Mouse (Mus musculus) thymus, postnatal 4 days (tissue): ENCODE measurements at regions not wholly inside any gene's neighbourhood (a gene's known extent, or its start where the extent isn't known, plus 50 kb on each side); places are given as distances from the start of the nearest gene placed in this dataset.

ENCODE experiments used
- DNase-seq: peaks from one replicate; pipeline ENCODE4 v3.0.0; 2021

GRCm38 (mm10) chr2:172779096-172779495, 161.0 kb downstream of the Bmp7 start:
- DNase-seq, result no peak

DNA sequence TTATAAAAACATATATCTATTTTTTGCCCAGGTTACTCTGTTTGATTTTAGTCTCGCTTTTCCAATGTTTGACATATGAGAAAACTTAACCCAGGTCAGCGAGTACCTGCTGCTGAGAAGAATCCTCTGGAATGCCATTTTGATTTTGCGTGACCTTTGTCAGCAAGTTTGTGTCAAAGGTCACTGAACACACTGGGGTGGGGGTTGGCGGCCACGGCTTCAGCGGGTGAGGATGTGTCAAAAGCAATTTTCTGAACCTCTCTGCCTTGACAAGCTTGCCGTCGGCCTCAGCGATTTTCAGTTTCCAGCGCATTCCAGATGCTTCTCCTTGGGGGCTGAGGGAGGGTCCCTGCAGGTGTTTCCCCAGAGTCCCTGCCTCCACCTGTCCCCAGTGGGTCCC, 157.4 kb downstream of the Bmp7 start:
- no peak for DNase-seq

DNA sequence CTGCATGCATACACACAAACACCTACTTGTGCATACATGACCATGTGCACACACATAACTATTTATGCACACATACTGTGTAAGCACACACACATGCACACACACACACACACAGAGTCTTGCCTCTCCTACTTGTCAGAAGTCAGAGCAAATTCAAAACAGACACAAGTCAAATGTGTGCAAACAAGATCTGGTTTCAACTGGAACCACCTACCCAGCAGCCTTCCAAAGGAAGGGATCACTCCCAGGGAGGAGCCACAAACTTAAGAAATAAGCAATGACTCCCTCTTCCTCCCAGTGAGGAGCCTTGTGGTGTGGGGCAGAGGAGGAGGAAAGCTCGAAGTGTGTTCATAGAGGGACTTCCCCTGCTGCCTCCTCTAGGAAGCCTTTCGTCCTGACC, 153.8 kb downstream of the Bmp7 start:
- DNase-seq, result no peak

DNA sequence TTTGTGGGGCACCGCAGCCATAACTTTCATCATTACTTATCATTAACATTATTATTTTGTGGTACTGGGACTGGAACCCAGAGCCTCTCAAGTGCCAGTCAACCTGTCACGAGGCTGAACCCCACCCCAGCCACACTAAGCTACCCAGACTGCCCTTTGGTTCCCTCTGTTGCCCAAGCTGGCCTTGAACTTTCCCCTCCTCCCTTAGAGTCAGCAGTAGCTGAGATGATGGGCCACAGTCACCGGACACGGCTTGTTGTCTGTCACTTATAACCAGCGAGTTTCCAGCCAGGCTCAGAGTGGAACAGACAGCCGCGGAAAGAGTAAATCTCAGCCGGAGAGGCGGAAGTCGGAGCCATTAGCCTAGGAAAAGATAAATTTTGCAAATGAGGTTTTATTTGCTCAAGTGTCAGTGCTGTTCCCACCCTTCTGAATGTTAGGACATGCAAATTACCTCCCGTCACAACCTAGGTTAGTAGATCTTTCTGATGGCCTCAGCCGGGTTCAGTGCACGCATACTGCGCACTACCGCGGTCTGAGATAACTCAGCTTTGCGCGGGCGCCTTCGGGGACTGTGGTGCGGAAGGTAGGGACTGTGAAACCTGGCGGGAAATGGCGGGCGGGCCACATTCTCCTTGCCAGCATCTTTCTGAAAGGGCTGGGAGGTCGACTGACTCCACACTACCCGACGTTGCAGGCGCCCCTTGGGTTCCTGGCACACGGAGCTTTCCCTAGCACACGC, 152.7 kb downstream of the Bmp7 start:
- no peak for DNase-seq

GRCm38 (mm10) chr2:172789260-172789659, 150.9 kb downstream of the Bmp7 start:
- no peak for DNase-seq

DNA sequence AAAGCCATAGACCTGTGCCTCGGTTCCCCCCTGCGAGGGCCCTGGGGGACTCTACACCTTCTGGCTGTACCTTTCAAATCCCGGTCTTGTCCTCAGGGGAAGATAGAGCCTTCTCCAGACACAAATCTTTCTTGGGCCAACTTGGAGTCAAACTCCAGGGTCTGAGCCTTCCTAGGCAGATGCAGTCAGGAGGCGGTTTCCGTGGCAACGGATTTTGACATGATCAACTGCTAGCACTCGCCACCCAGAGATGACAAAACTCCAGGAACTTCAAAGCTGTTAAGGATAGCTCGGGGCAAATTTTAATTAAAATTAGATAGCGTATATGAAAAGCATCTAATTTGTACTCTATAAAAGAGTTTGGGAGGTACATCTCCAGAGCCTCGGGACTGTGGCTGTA, 147.6 kb downstream of the Bmp7 start:
- DNase-seq, result peak; percentile 32

- peak; percentile 54 for DNase-seq
These were observed 146.1 kb downstream of the Bmp7 start for GRCm38 (mm10) chr2:172793991-172794390.

DNA sequence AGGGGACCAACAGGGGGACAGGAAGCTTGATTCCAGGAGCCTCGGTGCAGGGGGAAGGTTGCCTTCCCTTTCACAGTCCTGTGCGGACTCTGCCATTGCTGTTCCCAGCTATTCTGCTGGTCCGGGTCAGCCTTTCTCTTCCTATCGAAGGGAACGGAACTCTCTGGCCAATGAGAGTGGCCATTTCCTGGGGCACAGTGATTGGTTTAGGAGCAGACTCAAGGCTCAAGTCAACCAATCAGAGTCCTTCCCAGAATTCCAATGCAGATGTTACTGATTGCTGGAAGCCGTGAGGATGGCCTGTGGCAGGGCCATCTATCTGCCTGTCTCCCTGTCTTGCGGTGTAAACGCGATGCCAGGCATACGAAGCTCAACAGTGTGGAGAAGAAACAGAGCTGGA, 145.3 kb downstream of the Bmp7 start:
- DNase-seq, result no peak

DNA sequence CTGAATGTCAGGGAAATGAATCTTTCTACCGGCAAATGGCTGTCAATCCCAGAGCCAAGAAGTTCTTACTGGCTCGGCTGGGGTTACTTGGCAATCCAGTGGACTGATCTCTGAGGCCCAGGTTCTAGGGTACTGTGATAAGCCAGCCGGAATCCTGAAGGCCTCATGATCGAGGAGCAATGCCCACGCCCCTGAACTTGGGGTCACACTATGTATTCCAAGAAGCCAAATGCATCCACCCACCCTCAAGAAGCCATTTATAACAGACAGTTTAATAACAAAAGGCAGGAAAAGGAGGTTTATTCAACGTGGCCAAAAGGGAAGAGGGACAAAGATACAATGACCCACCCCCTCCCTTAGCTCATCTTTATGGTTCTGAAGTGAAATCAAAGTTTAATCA, 144.0 kb downstream of the Bmp7 start:
- DNase-seq, result no peak

- DNase-seq, result no peak
These were observed 143.2 kb downstream of the Bmp7 start for GRCm38 (mm10) chr2:172796955-172797354.

- no peak for DNase-seq
These were observed 140.2 kb downstream of the Bmp7 start for GRCm38 (mm10) chr2:172799951-172800350.

GRCm38 (mm10) chr2:172800801-172801200, 139.3 kb downstream of the Bmp7 start:
- no peak for DNase-seq

DNA sequence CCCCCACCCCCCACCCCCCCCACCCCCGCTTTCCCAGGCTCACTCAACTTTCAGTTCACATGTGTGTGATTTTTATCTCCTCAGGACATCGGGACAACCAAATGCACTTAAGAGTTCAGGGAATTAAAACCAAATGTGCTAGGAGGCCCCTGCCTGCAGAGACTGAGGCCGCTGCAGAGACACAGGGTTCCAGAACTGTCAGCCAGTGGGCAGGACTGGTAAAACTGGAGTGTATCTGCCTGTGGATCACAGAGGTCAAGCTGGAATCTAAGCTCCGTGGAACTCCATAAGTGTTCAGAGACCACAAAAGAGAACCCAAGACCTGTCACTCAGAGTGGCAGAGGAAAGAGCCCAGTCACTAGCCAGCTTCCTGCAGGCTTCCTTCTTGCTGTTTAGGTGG, 138.3 kb downstream of the Bmp7 start:
- no peak for DNase-seq

- no peak for DNase-seq
These were observed 132.7 kb downstream of the Bmp7 start for GRCm38 (mm10) chr2:172807446-172807845.

DNA sequence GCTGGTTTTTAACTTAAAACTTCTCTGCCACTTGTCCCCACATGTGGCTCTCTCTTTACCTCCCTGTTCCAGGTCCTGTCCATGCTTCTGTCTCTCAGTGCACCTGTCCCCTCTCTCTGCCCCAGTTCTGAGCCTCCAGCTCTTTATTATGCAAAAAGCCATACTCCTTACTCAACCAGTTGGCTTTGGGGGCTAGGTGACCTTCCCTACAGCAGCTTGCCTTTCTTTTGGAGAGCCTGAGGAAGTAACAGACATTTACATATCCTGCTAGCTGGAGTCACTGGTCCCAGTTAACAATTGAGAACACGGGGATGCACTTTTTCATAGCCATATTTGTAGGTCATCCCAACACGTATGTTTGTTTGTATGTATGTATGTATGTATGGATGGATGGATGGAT, 130.8 kb downstream of the Bmp7 start:
- no peak for DNase-seq

- DNase-seq, result no peak
These were observed 126.8 kb downstream of the Bmp7 start for GRCm38 (mm10) chr2:172813319-172813718.

DNA sequence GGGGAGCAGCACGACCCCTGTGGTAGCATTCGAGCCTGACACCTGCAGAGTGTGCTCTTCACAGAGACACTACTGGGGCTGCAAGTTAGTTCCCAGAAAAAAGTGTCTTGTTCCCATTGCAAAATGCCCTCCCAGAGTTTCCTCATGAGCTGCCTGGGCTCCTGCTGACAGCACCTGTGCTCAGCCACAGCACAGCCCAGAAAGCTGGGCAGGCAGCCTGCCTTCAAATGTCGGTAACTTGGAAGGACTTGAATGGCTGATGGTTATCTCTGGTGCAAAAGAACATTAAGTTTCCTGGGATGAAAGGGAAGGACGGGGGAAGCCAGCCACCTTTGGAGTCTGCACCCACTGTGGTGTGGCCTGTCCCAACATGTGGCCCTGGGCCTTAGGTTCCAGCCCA, 126.2 kb downstream of the Bmp7 start:
- no peak for DNase-seq

DNA sequence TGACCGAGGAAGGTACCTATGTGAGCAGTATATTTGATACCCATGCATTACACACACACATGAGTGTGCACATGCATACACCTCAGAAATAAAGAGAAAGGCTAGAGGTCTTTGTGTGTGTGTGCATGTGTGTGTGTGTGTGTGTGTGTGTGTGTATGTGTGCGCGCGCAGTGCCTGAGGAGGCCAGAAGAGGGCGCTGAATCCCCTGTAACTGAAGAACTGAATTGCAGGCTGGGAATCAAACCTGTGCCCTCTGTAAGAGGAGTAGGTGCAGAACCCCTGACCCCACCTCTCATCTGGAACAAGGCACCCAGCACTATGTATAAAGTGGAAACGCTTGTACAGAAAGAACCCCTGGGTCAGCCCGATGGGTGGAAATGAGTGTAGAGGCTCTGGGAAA, 125.0 kb downstream of the Bmp7 start:
- DNase-seq, result no peak

GRCm38 (mm10) chr2:172817058-172817745, 122.9 kb downstream of the Bmp7 start:
- peak; percentile 64 for DNase-seq
